Mouse (Mus musculus): ENCODE data around the gene Entpd2. TPM values are rescaled to one million over a fixed set of nuclear protein-coding genes. Genes with fewer than 3 reads are reported as not detected.
"Not testable (repeated sequence)": the region's sequence is repeated elsewhere in the genome, so short reads cannot be mapped to it uniquely, and the experiment has no call there.

Gene Entpd2
- polyA plus RNA-seq, 1 experiment from 2014 or later = 7.6 TPM

GRCm38 (mm10) chr2:25394281-25395221 lies 1.1 kb upstream of the Entpd2 start:
- DNase-seq (ENCODE audit: low spot score) = no peak

- no peak for DNase-seq (ENCODE audit: low spot score)
Observed at GRCm38 (mm10) chr2:25396597-25396983, 916 bp downstream of the Entpd2 start.

- DNase-seq (ENCODE audit: low spot score) = no peak
Observed at GRCm38 (mm10) chr2:25397010-25397409, 1.3 kb downstream of the Entpd2 start.

DNA sequence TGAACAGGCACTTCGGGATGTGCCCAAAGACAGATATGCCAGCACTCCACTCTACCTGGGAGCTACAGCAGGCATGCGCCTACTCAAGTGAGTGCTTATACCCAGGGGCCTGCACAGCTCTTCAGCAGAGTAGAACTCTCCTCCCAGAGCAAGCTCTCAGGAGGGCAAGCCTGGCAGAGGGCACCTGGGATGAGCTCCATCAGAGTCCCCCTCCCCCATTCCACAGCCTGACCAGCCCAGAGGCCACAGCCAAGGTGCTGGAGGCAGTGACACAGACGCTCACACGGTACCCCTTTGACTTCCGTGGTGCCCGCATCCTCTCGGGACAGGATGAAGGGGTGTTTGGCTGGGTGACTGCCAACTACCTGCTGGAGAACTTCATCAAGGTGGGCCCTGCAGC lies 2.4 kb downstream of the Entpd2 start:
- no peak for DNase-seq (ENCODE audit: low spot score)

- no peak for DNase-seq (ENCODE audit: low spot score)
Observed at GRCm38 (mm10) chr2:25399051-25399450, 3.4 kb downstream of the Entpd2 start, which contains the start of gene Npdc1. Npdc1 (plus strand) TSS chr2:25399351.

DNA sequence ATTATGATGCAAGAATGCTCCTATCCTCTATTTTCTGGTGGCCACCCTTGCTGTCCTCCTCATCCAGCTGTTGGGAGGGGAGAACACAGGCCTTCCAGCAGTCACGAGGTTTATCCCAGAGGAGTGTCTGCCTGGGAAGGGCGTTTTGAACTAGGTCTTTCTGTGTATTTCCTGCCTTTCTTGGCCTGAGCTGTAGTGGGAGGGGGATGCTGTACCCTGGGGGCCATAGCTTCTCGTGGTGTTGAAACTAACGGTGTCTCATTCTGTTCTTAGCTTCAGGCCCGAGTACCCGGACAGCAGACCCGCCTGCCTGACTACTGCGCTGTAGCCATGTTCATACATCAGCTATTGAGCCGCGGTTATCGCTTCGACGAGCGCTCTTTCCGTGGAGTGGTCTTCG lies 4.6 kb downstream of the Entpd2 start:
- DNase-seq (ENCODE audit: low spot score) = no peak

DNA sequence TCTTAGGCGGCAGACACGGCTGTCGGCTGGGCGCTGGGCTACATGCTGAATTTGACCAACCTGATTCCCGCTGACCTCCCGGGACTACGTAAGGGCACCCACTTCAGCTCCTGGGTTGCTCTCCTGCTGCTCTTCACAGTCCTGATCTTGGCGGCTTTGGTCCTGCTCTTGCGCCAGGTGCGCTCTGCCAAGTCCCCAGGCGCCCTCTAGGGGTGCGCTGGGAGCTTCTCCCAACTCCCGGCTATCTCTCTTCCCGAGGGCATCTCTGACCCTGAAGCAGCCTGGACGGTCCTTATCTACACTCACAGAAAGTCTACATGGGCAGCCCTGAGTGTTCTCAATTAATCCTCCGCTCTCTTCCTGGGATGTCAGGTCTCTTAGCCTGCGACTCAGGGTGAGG lies 5.1 kb downstream of the Entpd2 start:
- peak; percentile 33 for DNase-seq (ENCODE audit: low spot score)

DNA sequence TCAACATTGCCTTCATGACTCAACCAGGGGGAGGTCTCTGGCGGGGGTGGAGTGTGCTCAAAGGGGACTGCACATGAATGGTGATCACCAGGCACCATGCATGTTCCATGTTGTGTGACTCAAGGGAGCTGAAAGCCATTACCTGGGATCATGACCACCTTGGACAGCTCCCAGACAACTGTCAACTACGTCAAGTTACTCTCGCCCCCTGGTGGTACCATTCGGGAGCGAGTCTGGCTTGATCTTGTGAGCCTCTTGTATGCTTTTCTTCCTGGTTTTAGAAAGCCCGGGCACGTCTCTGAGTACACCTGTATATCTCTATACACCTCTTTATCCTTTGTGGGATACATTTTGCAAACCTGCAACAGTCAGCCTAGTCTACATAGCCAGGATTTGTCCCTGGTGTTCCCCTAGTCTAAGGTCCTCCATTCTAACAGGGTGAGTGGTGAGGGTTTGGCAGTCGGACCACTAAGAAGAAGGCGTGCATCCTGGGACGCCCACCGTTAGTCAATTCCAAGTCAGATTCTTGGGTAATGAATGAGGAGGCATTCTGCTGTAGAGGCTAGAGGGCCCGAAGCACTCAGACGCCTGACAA lies 6.8 kb downstream of the Entpd2 start:
- peak; percentile 87 for DNase-seq (ENCODE audit: low spot score)

- DNase-seq (ENCODE audit: low spot score) = no peak
Observed at GRCm38 (mm10) chr2:25402972-25403601, 7.4 kb downstream of the Entpd2 start.

GRCm38 (mm10) chr2:25403994-25404393 lies 8.3 kb downstream of the Entpd2 start:
- no peak for DNase-seq (ENCODE audit: low spot score)

DNA sequence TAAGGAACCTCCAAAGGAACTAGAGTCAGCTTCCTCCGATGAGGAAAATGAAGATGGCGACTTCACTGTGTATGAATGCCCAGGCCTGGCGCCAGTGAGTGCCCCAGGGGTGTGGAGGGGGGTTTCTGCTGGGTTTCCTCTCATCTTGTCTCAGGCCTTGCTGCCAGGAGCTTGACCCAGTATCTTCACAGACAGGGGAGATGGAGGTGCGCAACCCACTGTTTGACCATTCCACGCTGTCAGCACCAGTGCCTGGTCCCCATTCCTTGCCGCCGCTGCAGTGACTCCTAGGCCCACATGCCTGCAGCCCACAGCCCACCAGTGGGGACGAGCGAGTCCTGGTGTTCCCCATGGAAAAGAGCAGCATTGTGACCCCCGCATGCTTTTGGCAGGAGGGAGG lies 13.2 kb downstream of the Entpd2 start:
- DNase-seq (ENCODE audit: low spot score) = no peak

DNA sequence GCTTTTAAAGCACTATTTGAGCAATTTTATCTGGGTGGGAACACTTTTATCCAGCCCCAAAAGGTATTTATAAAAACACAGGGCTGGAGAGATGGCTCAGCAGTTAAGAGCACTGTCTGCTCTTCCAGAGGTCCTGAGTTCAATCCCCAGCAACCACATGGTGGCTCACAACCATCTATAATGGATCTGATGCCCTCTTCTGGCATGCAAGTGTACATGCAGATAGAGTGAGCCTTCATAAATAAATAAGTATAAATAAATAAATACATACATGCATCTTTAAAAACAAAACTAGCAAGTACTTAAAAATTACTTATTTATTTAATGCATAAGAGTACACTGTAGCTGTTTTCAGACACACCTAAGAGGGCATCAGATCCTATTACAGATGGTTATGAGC lies 17.8 kb downstream of the Entpd2 start:
- not testable (repeated sequence) for DNase-seq (ENCODE audit: low spot score)

DNA sequence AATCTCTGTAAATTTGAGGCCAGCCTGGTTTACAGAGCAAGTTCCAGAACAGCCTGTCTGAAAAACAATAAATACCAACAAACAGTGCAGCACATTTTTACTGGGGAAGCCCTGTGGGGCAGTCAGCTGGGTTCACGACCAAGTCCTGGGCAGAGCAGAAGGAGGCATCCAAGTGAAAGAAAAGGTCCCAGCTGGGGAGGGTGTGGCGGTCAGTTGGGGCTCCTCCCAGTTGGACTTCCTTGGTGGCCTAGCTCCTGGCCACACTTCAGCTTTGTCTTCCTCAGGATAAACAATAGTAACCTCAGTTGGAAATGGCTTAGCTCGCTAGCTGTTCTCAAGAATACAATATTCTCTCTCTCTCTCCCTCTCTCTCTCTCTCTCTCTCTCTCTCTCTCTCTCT lies 21.8 kb downstream of the Entpd2 start:
- DNase-seq (ENCODE audit: low spot score) = no peak

DNA sequence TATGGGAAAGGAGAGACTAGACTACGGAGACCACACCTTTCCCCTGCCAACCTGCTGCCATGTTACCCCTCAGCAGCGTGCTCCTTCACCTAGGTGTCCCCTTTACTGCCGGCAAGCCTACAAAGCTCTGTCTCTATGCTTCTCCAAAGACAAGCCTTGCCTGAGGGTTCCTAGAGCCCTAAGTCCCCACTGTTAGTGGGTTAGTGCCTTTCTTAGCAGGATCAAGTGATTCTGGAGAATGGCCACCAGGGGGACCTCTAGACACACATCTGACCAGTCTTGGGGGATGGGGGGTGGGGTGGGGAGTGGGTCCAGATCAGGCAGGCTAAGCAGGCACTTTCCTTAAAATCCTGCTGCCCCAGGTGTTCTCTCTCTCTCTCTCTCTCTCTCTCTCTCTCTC lies 26.2 kb downstream of the Entpd2 start:
- DNase-seq (ENCODE audit: low spot score) = peak; percentile 75

GRCm38 (mm10) chr2:25422587-25423410 lies 27.1 kb downstream of the Entpd2 start, which contains the start of gene Fut7:
Fut7 (plus strand) TSS chr2:25423267.
- peak; percentile 60 for DNase-seq (ENCODE audit: low spot score)

GRCm38 (mm10) chr2:25423626-25424025 lies 28.0 kb downstream of the Entpd2 start:
- no peak for DNase-seq (ENCODE audit: low spot score)

DNA sequence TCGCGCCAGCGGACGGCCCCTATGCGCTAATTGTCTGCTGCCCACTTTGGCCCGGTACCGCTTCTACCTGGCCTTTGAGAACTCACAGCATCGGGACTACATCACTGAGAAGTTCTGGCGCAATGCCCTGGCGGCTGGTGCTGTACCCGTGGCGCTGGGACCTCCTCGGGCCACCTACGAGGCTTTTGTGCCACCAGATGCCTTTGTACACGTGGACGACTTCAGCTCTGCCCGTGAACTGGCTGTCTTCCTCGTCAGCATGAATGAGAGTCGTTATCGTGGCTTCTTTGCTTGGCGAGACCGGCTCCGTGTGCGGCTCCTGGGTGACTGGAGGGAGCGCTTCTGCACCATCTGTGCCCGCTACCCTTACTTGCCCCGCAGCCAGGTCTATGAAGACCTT lies 29.8 kb downstream of the Entpd2 start:
- DNase-seq (ENCODE audit: low spot score) = no peak

DNA sequence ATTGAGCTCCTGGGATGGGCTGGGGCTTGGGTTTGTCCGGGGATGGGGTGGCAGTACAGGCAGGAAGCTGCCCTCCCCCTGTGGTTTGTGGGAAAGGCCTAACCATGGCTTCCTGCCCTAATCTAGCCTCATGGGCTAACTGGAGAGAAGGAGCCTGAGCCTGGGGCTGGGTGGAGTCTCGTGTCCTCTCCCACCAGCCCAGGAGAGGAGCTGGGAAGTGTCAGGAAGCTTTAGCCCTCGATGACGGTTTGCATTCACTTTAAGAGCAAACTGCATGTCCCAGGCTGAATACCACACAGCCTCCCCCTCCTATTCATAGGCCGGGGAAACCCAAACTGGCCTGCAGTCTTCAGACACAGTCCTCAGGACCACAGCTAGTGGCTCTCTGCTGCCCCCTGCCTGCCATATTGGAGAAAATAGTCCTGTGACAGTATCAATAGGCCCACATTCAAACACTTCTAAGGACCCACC lies 31.1 kb downstream of the Entpd2 start:
- DNase-seq (ENCODE audit: low spot score) = peak; percentile 75

DNA sequence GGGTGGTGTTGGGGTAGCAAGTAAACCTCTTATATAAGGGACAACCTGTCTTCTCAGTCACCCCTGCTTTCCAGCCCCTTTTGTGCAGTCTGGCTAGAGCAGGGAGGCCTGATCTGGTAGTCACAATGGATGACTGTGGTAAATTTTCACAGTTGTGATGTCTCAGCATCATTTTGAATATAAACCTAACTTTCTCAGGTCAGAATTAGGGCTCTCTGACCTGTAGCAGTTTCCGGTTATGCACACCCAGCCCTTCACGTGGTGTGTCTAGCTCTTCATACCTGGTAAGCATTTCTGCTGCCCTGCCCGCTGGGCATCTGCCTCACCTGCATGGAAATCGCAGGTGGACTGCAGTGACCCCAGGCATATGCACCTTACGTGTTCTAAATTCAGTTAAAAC lies 31.6 kb downstream of the Entpd2 start:
- no peak for DNase-seq (ENCODE audit: low spot score)

- DNase-seq (ENCODE audit: low spot score) = peak; percentile 93
Observed at GRCm38 (mm10) chr2:25428442-25429236, 33.0 kb downstream of the Entpd2 start, which contains the start of gene Abca2. Abca2 (plus strand) TSS chr2:25428703.
